Mouse (Mus musculus) left cerebral cortex, postnatal 36 days (tissue): ENCODE data around the gene Fam71f1. TPM values are rescaled to one million over a fixed set of nuclear protein-coding genes. Genes with fewer than 3 reads are reported as not detected.
A peak's percentile ranks its signal among the peaks of the same experiment; 100 is the strongest.

ENCODE experiments used
- DNase-seq, 2 experiments: peaks; one replicate each; pipeline ENCODE4 v3.0.0; 2021 to 2022; ENCODE audit warnings: low spot score in 2 of 2, mixed read lengths in 1 of 2
- intact Hi-C: fragments of 180-260 bp; cut with DNase I; formaldehyde crosslinking; loops from one replicate; pipeline ENCODE4 v1.15.1; 2025
- total RNA-seq, 2 experiments: library from RNA; stranded (reverse); gene quantifications; 2 replicates each; pipeline ENCODE4 v1.2.3; 2021

Gene Fam71f1
- total RNA-seq, result not detected

GRCm38 (mm10) chr6:29318879-29319278, at the start of gene Fam71f1:
Fam71f1 (plus strand) TSS chr6:29319140.
- no peak for DNase-seq

GRCm38 (mm10) chr6:29270961-29271360, 48.0 kb upstream of the Fam71f1 start:
- intact Hi-C loops, result no loop called here
- no peak for DNase-seq

More at GRCm38 (mm10) chr6:29318879-29319278, at the start of gene Fam71f1:
- intact Hi-C loops, result no loop called here

- intact Hi-C loops, result no loop called here
- DNase-seq, result peak; percentile 88 to 90
Measured at GRCm38 (mm10) chr6:29272312-29273072, 46.4 kb upstream of the Fam71f1 start, which contains the start of gene Hilpda. Hilpda (plus strand) TSS chr6:29272488.

- intact Hi-C loops, result loop anchor here (5.0 kb wide), 1 partner anchor 34 kb away; no protein-coding TSS in a partner anchor
Measured at GRCm38 (mm10) chr6:29276746-29277145, 42.2 kb upstream of the Fam71f1 start.

GRCm38 (mm10) chr6:29278513-29279267, 40.2 kb upstream of the Fam71f1 start:
- intact Hi-C loops, result loop anchor here (2.0 to 5.0 kb wide), 3 partner anchors 36 to 112 kb away; no protein-coding TSS in a partner anchor
- peak in 1 of 2 experiments; percentile 17 for DNase-seq

More at GRCm38 (mm10) chr6:29276746-29277145, 42.2 kb upstream of the Fam71f1 start:
- no peak for DNase-seq

GRCm38 (mm10) chr6:29279293-29279692, 39.6 kb upstream of the Fam71f1 start, which contains the start of gene Fam71f2:
Fam71f2 (plus strand) TSS chr6:29279593.
- no peak for DNase-seq

GRCm38 (mm10) chr6:29280671-29281070, 38.3 kb upstream of the Fam71f1 start:
- DNase-seq, result no peak
- intact Hi-C loops, result no loop called here

More at GRCm38 (mm10) chr6:29279293-29279692, 39.6 kb upstream of the Fam71f1 start, which contains the start of gene Fam71f2:
- intact Hi-C loops, result loop anchor here (2.0 to 5.0 kb wide), 3 partner anchors 37 to 112 kb away; no protein-coding TSS in a partner anchor

- DNase-seq, result no peak
- intact Hi-C loops, result no loop called here
Measured at GRCm38 (mm10) chr6:29286870-29287269, 32.1 kb upstream of the Fam71f1 start.

- intact Hi-C loops, result no loop called here
- DNase-seq, result no peak
Measured at GRCm38 (mm10) chr6:29287481-29287880, 31.5 kb upstream of the Fam71f1 start.

GRCm38 (mm10) chr6:29287944-29288343, 31.0 kb upstream of the Fam71f1 start:
- intact Hi-C loops, result no loop called here
- DNase-seq, result no peak

GRCm38 (mm10) chr6:29288651-29289050, 30.3 kb upstream of the Fam71f1 start:
- DNase-seq, result no peak
- intact Hi-C loops, result no loop called here

GRCm38 (mm10) chr6:29299112-29299511, 19.8 kb upstream of the Fam71f1 start:
- intact Hi-C loops, result no loop called here

GRCm38 (mm10) chr6:29303251-29303650, 15.7 kb upstream of the Fam71f1 start:
- intact Hi-C loops, result no loop called here
- no peak for DNase-seq

More at GRCm38 (mm10) chr6:29299112-29299511, 19.8 kb upstream of the Fam71f1 start:
- no peak for DNase-seq

GRCm38 (mm10) chr6:29303726-29304125, 15.2 kb upstream of the Fam71f1 start:
- DNase-seq, result no peak
- intact Hi-C loops, result no loop called here

- intact Hi-C loops, result no loop called here
- no peak for DNase-seq
Measured at GRCm38 (mm10) chr6:29305462-29305861, 13.5 kb upstream of the Fam71f1 start.

GRCm38 (mm10) chr6:29308846-29309605, 9.9 kb upstream of the Fam71f1 start:
- no peak for DNase-seq
- intact Hi-C loops, result no loop called here

- intact Hi-C loops, result no loop called here
- DNase-seq, result no peak
Measured at GRCm38 (mm10) chr6:29313690-29314202, 5.2 kb upstream of the Fam71f1 start.

- intact Hi-C loops, result no loop called here
- no peak for DNase-seq
Measured at GRCm38 (mm10) chr6:29317286-29317685, 1.7 kb upstream of the Fam71f1 start.

- DNase-seq, result no peak
- intact Hi-C loops, result no loop called here
Measured at GRCm38 (mm10) chr6:29317941-29318340, 999 bp upstream of the Fam71f1 start.
